Mouse (Mus musculus): Measurements from ENCODE around the gene Cdt1.

Cdt1 gene

DNA sequence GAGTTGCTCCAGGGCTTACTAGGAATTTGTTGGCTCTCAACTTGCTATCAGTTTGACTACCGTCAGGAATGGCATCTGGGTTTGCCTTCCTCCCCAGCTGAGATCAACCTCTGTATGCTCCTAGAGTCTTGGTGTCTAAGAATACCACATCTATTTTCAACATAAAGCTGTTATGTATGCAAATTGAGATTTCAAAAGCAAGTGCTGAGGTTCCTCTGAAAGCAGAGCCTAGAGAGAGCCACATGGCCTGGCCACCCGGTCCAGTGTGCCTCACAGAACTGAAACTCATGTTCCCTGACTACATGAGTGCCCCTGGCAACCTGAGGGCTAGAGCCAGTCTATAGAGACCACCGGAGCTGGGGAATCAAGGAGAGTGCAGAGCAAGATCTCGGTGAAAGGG, 37.6 kb downstream of the Cdt1 start:
- in situ Hi-C loops (cut with MboI; ENCODE audit: unreplicated experiment in 2 of 2), result loop anchor here (5.0 kb wide), 1 partner anchor 38 kb away; the partner anchor contains the start of gene Cdt1 (in 2 of the 2)

DNA sequence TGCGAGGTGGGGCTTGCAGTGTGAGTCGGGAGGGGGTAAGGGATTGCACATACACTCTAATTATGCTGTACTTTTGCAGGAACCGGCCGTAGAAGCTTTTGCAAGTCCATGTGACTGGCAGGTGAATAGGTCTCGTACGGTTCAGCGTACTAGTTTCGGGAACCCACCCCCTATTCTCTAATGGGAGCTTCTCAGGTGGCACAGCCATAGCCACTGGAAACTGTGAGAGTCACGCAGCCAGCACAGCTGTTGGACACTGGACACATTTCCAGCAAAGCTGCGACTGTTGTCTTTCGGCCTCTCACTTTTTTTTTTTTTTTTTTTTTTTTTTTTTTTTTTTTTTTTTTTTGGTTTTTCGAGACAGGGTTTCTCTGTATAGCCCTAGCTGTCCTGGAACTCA, 39.0 kb downstream of the Cdt1 start:
- in situ Hi-C loops (cut with MboI; ENCODE audit: unreplicated experiment in 2 of 2), result loop anchor here (5.0 kb wide), 1 partner anchor 40 kb away; the partner anchor contains the start of gene Cdt1 (in 2 of the 2)

DNA sequence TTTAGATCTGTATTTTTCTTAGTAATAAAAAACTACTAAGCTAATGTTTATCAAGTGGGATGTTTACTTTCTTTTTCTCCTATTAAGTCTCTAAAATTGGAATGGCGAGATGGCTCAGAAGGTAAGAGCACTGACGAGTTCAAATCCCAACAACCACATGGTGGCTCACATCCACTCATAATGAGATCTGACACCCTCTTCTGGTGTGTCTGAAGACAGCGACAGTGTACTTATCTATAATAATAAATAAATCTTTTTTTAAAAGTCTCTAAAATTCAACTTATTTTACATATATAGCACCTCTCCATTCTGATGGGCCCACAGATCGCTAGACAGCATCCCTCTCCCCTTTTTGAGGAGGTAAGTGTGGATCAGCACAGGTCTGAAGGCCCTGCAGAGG, 42.4 kb downstream of the Cdt1 start:
- in situ Hi-C loops (cut with MboI; ENCODE audit: unreplicated experiment in 2 of 2), result loop anchor here in 1 of 2 experiments (5.0 kb wide), 1 partner anchor 108 kb away; no protein-coding TSS in a partner anchor

DNA sequence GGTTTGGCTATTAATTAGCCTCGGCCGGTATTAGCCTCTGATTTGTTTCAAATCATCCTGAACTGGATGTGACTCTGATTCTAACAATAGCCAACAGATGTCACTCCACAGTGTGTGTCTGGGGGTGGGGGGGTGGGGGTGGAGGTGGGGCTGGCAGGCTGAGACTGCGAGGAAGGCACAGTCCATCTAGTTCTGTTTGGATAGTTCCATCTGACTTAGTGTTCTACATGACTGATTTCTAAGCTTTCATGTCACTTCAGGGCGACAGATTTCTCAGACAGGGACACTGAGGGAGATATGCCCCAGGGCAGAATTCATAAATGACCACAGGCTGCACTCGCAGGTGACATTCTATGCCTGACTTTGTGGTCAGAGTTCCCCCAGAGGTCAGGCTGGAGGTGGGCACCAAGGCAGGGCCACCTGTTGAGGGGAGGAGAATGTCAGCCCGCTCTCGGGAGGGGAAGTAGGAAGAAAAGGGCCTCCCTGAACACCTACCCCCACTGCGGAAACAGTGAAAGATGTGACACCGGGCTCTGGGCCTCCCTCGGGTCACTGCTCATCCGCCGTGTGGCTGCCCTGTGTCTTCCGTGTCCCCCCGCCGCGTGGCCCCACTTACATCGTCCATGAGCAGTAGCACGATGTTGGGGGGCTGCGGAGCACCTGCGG, 42.9 kb downstream of the Cdt1 start:
- in situ Hi-C loops (cut with MboI; ENCODE audit: unreplicated experiment in 2 of 2), result loop anchor here in 1 of 2 experiments (5.0 kb wide), 1 partner anchor 108 kb away; no protein-coding TSS in a partner anchor

DNA sequence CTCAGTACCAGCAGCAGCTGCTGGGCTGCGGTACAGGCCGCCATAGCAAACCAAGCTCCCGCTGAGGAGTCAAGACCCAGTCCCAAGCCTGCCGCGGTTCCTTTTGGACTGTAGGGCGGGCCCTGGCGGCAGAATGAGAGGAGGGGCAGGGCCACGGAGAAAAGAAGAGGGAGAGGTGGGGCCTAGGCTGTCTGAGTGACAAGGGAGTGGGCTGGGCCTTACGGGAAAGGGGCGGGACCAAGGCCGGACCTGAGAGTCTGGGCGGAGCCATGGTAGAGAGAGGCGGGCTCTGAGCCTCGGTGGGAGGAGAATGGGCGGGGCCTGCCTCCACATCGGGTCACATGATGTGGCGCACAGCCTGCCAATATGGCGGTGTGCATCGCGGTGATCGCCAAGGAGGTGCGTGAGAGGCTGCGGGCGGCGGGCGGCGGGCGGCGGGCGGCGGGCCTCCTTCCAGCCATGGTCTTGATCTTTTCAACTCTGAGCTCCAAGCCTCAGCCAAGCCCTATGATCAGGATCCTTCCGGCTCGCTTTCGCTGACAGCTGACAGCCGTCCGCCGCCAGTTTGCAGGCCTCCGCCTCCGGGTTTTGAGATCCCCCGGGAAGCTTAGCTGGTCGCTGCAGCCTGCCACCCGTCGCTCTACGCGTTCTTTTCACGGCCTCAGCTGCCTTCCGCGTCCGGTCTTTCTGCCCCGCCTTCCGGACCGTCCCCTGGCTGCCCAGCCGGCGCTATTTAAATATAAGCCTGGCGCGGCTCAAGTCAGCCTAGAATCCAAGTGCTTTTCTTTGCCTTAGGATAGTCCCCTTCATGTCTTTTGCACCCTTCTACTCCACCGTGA, 43.7 kb downstream of the Cdt1 start, which contains the start of the genes Galns and Trappc2l:
TSS of gene Galns (minus strand) at position 169 of the 839 bp plus-strand sequence.
TSS of gene Trappc2l (plus strand) at position 346 of the 839 bp plus-strand sequence.
- in situ Hi-C loops (cut with MboI; ENCODE audit: unreplicated experiment in 2 of 2), result loop anchor here in 1 of 2 experiments (5.0 kb wide), 1 partner anchor 109 kb away; no protein-coding TSS in a partner anchor

DNA sequence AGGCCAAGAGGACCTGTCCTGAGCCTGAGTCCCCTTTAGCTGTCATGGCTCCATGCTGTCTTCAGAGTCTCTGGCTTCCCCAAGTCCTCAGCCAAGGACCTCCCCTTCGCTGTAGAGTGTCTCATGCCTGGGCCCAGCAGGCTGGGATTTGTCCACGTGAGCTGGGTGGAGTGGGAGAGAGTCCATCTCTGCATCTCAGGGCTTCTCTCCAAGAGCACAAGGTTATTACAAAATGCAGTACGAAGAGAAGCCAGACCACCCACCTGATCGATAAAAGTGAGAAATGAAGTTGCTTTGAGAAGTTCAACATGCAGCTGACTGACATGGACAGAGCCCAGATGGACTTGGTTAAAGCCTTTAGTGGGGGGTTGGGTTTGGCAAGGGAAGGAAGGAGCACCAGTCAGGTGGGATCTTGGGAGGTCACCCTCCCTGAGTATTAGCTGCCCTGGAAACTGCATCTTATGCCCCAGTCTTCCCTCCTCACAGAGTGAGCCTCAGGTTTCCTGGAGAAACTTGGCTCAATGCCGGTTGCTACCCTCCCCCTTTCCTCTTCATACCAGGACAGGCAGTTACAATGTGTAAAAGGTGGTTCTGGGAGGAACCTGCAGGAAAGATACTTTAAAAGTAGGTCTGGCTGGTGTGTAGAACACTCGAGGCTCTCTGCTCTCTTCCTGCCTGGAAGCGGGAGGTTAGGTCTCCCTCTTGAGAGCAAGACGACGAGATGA, 48.5 kb downstream of the Cdt1 start:
- in situ Hi-C loops (cut with MboI; ENCODE audit: unreplicated experiment in 2 of 2), result loop anchor here (5.0 kb wide), 4 partner anchors 96 to 496 kb away; no protein-coding TSS in a partner anchor

DNA sequence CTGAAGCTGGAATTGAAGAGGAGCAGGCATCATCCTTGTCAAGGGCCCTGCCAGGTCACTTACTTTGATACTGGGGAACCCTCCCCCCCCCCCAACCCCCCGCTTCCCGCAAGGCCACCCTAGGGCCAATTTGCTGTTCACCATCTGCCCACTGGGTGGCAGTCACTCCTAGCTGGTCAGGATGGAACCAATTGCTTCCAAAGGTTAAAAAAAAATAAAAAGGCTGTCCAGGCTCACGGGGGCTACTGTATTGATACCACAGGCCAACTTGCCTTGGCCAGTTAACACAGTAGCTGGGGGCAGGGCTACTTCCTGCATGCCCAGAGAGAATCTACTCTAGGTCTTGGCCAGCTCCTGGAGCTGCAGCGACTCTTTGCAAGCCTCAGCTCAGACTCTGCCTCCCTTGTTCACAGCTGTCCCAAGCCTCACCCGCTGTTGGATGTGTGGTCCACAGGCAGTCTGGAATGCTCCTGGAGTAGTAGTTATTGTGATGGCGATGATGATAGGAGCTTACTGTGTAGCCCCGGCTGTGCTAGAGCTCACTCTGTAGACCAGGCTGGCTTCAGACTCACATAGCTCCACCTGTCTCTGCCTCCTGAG, 50.2 kb downstream of the Cdt1 start:
- in situ Hi-C loops (cut with MboI; ENCODE audit: unreplicated experiment in 2 of 2), result loop anchor here (5.0 kb wide), 4 partner anchors 94 to 494 kb away; no protein-coding TSS in a partner anchor

DNA sequence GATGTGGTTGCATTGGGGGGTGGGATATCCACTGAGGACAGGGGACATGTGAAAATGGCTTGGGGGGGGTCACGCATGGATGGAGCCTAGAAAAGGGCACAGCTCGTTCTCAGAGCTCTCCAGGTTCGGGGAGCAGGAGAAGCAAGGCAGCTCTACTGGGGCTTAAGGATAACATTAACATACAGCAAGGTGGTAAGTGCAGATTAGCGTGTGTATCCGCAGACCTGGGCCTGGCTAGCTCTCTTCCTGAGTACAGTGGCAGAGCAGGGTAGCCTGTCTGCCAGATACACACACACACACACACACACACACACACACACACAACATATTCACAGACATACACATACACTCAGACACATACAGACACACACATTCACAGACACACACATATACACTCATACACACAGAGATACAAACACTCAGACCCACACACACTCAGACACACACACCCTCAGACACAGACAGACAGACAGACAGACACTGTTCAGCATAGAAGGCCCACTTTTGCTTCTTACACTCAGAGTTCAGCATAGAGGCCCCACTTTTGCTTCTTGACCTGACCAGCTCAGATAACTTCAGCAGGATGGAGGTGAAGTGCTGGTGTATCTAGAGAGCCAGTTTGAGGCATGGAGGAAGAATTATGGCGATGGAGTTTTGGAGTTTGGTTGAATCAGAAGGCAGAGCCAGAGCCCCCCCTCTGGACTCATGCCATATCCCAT, 51.0 kb downstream of the Cdt1 start:
- in situ Hi-C loops (cut with MboI; ENCODE audit: unreplicated experiment in 2 of 2), result loop anchor here (5.0 kb wide), 4 partner anchors 93 to 493 kb away; no protein-coding TSS in a partner anchor

DNA sequence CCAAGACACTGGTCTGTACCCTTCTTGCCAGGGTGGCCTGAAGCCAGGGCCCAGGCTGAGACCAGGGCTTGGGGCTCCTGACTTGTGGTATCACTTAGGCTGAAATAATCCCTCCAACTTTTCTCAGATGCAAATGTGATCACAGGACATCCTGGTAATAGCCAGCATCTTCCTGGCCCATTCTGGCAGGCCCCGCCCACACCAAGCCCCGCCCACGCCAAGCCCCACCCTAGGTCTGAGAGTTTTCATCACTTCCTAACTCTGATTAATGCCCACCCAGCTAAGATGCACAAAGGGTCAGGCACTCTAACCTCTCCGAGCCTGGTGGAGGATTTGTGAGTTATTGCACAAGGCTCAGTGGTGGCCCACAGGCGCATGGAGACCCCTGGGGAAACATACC, 52.6 kb downstream of the Cdt1 start:
- in situ Hi-C loops (cut with MboI; ENCODE audit: unreplicated experiment in 2 of 2), result loop anchor here (5.0 to 10.0 kb wide), 3 partner anchors 37 to 207 kb away; no protein-coding TSS in a partner anchor

DNA sequence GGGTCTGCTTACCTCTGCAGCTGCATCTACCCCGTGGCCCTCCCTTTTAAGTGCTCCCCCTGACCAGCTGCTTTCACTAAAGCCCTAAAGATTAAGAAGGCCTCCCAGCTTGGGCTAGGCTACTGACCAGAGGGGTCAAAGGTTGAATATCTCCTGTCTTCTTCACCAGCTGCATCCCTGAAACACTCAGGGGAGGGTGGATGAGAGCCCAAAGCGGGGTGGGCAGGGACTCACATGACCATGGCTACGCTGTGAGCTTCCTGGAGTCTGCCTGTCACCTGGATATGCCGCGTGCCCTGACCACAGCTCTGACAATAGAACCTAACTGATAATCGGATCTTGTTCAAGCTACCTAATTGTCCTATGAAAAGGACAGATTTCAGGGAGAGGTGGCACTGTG, 54.9 kb downstream of the Cdt1 start, which contains the start of gene Pabpn1l:
TSS of gene Pabpn1l (minus strand) at position 13 of the 400 bp plus-strand sequence.
- in situ Hi-C loops (cut with MboI; ENCODE audit: unreplicated experiment in 2 of 2), result loop anchor here (5.0 to 10.0 kb wide), 3 partner anchors 35 to 205 kb away; no protein-coding TSS in a partner anchor

Data from v-Abl transformed pro-B cells (cell line).